Mouse (Mus musculus) thymus, postnatal 25 days (tissue): ENCODE measurements around the gene Ncf1.

Experiments
- DNase-seq: peaks from one replicate; pipeline ENCODE4 v3.0.0; 2022

Gene Ncf1

DNA sequence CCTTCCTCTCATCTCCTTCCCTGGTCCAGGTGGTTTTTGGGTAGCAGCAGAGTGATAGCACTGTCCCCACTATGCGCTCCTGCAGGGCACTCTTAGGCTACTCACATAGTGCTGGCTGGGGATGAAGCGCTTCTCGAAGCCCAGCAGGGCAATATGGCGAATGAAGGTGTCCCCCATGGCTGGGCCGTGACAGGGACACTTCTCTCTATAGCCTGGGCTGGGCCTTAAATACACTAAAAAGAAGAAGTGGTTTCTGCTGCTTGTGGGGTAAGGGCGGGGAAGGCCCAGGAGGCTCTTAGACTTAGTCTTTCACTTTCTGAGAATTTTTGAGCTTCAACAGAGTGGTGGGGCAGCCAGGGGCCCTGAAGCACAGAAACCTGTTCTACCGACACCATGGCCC is at the start of gene Ncf1:
Ncf1 (minus strand) TSS at position 235 of the 400 bp plus-strand sequence.
- no peak for DNase-seq

DNA sequence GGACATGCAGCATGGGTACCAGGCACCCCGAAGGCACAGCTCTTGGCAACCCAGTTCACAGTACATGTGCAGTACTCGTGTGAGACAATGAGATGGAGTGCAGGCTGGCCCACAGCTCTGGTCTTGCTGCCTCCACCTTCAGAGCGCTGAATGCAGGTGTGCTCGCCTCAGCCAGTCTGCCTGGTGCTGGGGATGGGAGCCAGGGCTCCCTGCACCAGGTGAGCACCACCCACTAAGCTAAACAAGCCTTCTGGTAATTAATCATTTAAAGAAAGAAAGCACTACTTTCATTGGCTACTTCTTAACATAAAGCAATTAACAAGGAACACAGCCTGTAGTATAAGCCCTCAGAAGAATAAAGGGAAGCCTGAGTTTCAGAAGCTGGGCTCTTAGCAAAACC is 47.7 kb upstream of the Ncf1 start:
- no peak for DNase-seq

DNA sequence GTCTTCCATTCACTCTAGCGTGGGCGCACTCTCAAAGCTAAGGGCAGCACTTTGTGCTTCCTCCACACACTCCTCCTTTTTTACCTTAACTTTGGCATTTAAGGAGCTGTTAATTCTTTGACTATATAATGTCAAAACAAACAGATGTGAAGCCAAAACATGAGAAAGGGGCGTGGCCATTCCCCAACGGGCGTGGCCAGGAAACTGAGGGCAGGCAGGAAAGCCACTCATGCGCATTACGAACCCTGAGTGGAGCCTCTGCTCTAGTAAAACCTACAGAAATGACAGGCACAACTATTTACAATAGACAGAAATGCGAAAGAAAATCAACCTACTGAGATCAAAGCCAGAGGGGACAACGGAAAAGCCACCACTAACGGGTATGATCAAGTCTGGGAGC is 46.1 kb upstream of the Ncf1 start:
- DNase-seq = peak; percentile 54

DNA sequence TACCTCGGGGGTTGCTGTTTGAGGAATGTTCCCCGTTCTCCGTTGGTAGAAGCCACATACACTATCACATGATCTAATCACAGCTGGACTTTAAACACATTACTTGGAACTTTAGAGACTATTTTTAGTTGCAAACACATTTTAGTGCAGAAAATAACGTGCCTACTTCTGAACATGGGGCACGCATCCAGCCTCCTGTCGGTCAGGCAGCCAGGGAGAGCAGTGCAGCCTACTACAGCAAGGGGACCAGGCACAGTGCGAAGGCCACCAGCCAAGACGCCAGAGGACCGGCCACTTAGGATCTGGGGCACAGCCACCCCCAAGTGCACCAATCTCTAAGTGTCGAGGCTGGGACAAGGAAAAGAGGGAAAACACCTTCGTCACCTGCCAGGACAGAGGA is 45.6 kb upstream of the Ncf1 start:
- DNase-seq = no peak

DNA sequence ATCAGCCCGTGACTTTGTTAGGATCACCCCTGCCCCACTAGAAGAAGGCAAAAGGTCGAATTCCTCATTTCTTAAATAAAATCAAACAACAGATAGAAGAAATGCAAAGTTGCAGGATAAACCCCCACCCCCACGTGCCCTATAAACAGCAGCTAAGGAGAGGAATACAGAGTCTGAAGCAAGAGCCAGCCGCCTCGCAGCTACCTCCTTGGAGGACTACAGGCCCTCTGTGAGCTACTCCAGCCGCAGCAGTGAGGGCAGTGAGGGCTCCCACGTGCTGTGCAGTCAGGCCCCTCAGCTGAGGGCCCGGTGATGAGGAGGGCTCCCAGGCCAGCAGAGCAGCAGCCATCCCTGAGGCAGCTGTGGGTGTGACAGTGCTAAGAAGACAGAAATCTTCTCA is 44.3 kb upstream of the Ncf1 start:
- no peak for DNase-seq

DNA sequence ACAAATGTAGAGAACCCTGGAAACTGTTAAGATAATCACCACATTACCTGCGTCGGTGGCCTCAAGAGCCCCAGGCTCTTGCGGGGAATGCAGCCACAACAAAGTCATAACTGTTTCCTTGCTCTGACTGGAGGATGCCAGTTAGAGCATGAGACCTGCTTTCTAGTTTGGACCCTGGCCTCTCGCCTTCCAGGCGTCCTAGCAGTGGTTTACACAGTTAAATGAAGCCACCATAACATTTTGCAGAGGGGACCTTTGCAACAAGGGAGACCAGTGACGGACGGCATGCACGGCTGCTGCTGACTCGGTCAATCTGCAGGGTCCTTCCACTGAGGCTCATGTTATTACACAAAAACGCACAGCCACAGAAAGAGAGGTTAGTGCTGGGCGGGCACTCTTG is 43.3 kb upstream of the Ncf1 start:
- DNase-seq = no peak

DNA sequence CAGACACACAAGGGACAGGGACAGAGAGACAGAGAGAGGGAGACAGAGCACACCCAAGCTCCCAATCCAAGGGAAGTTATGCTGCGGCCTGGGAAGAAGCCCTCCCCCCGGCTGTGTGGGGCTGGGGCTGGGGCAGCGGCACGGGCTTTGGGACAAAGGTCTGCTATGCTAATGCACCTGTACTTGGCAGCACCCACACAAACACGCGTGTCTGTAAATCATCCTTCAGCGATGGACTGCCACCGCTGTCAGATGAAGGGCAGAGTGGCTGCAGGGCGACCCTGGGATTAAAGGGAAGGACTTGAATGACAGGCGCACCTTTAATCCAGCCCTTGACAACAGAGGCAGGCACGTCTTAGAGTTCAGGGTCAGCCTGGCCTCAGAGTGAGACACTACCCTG is 42.0 kb upstream of the Ncf1 start:
- DNase-seq = no peak

DNA sequence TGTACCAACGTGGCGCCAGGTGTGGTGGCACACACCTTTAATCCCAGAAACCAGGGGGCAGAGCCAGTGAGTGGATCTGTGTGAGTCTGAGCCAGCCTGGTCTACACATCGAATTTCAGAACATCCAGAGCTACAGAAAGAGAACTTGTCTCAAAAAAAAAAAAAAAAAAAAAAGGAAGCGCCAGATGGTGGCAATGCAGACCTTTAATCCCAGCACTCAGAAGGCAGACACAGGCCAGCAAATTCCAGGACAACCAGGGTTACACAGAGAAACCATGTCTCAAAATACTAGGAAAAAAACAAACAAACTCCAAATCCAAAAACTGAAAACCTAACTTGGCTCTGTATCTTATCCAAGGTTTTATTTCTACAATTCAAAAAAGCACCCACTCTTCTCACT is 41.1 kb upstream of the Ncf1 start:
- no peak for DNase-seq

DNA sequence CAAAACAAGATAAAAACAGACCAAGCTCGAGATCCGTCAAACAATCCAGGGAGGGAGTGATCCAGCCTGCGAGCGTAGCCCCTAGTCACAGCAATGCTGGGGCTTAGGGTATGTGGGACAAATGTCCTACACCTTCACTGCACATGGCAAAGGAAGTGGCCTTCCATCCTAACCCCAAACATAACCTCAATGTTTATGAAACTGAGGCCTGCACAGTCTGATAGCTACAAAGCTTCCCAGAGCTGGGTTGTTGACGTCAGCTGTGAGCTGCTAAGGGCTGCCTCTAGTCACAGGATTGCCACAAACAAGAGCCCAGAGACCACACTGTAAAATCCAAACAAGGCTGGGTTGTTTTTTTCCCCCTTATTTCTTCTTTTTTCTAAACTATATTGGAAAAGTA is 40.3 kb upstream of the Ncf1 start:
- no peak for DNase-seq

DNA sequence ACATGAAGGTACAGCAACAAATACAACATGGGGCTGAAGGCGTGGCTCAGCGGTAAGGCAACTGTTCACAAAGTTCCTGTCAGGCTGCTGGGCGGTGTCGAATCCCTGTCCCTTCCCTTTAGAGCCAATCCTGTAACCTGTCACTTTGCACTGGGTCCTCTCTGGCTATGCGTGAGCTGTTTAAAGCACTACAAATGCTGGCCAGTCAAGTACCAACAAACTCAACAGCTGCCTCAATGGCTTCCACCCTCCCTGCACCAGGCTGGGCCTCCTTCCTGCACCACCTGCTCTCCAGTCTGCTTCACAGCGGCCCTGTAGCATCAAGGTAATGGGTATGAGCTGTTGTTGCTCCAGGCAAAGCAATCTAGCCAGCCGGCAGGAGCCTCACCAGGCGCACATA is 39.3 kb upstream of the Ncf1 start:
- no peak for DNase-seq

DNA sequence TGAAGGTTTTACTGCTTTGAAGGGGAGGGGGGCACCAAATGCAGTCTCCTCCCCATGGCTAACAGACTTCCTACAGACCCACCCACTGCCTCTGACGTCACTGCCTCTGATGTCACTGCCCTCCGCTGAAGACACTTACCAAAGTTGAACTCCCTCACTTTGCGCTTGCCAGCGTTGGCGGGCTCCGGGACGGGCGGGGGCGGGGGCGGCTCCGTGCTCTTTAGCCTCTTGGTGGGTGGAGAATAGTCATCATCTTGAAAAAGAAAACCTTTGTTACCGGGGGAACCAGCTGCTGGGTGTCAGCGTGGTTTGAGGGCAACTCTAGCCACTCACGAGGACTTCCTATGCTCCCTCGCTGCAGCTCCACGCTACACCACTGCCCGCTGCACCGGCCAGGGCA is 37.0 kb upstream of the Ncf1 start:
- DNase-seq = peak; percentile 74

DNA sequence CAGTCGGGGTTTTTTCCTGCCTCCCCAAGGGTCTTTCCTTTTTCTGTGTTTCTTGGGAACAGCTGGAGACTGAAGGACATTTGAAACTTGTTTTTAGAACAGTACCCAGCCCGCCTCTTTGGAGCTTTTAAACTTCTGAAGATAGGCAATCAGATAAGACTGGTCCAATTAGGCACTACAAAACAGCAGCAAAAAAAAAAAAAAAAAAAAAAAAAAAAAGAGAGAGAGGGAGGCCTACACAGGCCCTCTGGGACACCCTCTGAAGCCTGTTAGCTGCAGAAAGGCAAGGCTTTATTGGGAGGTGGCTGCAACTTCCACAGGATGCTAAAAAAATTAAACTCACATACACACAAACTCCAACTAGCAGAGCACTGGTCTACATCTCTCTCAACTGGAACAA is 36.5 kb upstream of the Ncf1 start:
- DNase-seq = no peak

DNA sequence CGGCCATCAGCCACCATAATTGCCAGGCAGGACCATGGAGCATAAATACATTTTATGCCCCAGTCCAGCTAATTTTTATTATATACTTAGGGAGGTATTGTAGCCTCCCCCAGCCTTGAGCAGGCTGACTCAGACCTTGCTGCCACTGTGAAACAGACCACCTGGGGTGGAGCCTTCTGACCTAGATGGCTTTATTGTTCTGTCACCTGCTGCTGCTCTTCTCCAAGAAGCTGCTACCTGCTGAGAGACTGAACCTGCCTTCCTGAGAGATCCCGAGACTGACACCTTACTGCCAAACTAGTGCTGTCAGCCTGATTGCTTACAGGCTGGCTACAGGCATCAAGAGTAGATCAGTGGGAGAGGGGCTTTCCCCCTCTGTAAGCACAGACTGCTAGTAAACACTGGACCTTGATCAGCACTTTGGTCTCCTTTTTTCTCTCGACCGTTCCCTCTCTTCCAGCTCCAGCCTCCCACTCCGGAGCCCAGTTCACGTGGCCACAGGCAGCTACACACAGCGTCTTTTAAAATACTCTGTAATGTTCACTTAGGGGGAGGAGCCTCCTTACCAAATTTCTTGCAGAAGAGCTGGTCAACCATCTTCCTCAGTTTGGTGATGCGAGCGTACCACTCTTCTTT is 30.7 kb upstream of the Ncf1 start:
- no peak for DNase-seq

DNA sequence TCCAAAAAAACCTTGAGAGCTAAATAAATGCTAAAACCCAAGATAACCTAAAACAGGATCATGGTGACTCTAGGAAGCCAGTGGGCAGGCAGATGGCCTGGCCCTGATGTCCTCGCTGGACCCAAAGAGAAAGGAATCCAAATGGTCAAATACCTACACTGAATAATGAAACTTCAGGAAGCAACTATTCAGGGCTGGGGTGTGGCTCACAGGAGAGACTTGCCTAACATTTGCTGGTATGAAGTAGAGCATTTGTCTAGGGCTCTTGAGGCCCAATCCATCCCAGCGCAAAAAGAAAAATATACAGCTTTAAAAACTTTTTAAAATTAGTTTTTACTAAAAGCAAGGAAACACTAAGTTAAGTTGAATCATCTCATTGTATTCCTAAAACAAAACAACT is 29.5 kb upstream of the Ncf1 start:
- no peak for DNase-seq

DNA sequence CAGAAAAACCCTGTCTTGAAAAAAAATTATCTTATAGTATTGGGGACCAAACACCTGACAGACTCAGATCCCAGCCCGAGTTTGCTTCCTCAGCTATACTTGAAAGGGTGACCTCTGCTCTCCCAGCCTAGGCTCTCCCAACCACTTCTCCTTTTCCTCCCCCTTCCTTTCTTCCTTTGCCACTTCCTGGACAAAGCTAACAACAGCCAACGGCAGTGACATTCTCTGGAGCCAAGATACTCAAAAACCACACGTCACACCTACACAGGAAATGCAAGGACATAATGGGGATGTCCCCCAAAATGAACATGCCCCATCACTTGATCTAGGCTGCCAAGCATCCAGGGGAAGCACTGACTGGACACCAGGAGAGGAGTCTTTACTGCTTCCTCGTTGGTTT is 29.0 kb upstream of the Ncf1 start:
- DNase-seq = no peak

DNA sequence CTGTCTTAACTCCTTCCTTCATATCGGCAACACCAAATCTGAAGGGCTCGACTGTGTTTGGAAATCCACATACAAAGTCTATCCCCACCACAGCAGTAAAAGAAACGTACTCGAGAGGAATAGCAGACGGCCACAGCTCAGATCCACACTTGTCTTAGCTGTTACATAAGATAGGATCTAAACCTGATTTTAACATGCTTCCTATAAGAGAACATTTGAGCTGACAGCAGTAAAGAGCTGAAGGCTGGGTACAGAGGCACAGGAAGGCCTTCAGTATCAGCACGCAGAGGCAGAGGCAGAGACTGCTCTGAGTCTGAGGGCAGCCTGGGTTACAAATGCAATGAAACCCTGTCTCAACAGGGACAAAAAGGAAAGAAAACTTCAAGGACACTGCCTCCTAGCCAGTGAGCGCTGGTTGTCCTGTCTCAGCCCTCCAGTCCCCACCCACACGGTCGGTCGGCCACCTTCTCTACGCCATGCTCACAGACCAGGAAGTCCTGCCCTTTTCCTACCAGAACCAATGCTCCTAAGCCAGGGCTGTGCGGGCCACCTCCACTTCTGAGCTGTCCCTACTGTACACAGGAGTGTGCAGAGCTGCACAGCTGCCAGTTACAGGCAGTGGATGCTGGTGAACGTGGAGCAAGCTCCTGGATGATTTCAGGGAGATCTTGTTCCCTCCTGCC is 28.1 kb upstream of the Ncf1 start:
- DNase-seq = no peak

DNA sequence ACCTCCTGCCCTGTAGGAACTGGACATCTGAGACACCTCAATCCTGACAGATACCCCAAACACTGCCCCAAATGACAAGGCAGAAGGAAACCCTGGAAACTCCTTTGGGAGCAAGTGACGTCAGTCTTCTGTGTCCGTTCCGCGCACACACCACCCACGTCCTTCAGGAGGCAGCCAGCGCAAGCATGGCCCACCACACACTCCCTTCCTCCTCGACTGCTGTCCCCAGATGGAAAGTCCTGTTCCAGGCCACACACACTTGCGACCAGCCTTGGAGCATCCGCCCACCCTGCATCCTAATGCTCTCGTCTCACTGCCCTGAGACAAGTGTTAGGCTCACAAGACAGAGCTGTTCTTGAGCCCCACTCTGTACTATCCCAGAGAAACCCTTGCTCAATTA is 25.9 kb upstream of the Ncf1 start:
- DNase-seq = no peak

DNA sequence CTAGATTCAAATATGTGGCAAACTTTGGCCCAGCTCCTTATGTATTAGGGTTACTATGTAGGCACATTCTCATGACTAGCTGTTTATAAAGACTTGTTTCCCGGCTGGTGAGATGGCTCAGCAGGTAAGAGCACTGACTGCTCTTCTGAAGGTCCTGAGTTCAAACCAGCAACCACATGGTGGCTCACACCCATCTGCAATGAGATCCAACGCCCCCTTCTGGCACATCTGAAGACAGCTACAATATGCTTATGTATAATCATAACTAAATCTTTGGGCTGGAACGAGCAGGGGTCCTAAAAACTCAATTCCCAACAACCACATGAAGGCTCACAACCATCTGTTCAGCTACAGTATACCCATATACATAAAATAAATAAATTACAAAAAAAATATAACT is 24.4 kb upstream of the Ncf1 start:
- no peak for DNase-seq

DNA sequence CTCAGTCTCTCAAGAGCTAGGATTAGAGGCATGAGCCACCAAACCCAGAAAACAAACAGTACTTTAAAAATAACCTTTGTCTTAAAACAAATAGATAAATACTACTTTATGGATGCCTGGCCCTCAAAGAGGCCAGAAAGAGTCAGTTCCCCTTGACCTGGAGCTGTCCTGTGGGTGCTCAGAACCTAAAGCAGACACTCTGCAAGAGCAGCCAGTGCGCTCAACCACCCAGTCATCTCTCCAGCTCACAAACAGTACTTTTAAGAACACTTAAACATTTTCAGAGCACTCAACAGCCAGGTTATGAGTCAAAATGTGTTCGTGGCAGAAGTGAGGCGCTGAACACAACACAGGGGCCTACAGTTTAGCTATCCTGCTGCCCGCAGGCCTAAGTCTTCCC is 21.7 kb upstream of the Ncf1 start:
- no peak for DNase-seq

DNA sequence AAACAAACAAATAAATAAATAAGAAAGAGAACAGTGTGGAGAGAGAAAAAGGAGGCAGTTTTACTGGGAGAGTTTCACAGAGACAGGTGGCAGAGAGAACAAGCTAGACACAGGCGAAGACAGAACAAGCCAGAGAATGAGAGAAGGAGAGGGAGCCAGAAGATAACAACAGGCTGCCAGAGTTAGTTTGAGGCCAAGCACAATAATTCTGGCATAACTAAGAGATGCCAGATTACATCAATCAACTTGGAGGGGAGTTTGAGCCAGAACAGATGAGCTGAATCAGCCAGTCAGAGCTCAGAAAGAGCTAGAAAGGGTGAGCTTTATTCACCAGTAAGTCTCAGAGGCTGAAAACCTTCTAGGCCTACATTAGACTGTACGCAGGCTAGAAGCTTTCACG is 21.2 kb upstream of the Ncf1 start:
- DNase-seq = no peak

DNA sequence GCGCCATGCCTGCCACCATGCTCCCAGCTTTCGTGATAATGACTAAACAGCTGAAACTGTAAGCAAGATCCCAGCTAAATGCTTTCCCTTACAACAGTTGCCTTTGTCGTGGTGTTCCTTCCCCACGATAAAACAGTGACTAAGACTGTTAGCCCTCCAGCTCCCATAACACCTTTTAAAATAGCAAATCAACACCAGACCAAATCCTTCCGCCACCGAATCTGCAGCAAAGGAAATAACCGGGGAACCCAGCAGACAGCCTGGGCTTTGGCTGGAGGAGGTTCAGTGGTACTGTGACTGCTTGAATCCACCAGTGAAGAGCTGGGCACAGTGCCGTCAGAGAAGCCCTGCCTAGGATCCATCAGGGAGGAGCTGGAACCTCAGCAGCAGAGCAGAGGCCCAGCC is 19.8 kb upstream of the Ncf1 start:
- DNase-seq = no peak

DNA sequence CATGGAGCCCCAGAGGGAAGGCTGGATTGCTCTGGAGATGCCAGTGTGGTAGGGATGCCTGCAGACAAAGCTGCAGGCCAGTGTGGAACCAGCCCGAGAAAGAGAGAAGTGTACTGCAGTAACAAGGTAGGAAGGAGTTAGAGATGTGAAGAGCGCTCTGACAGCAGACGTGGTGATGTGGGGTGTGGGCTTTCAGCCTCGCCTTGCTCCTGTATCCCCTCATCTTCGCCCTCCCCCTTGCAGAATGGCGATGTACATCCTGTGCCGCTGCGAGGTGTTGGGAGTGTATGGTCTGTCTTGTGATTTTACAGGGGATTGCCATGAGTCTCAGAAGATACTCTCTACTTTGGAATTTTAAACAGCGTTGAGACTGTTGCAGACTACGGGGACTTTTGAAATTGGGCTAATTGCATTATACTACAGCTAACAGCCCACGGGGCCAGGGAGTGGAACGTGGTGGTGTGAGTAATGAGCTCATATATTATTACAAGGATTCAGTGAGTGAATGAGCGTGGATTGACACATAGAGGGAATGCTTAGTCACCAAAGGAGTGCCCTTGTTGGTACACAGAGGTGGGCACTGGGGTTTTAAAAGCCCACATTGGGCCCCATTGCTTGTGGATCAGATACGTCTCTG is 19.3 kb upstream of the Ncf1 start:
- DNase-seq = no peak

DNA sequence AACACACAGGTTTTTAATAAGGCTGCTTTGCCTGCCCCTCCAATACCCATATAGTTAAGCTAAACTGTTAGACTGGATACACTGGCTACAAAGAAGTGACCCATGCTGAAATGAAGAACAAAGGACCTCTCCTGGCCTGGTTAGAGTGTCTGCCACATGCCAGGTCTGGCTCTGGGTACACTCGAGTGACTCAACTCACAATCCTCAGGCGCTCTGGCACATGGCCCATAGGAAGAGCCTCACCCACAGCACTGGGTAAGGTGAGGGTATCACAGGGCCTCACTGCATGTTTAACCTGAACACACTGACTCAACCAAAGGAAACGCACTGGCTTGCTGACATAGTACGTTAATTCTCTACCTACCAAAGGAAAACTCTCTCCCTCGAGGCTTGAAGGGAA is 16.7 kb upstream of the Ncf1 start:
- DNase-seq = no peak

DNA sequence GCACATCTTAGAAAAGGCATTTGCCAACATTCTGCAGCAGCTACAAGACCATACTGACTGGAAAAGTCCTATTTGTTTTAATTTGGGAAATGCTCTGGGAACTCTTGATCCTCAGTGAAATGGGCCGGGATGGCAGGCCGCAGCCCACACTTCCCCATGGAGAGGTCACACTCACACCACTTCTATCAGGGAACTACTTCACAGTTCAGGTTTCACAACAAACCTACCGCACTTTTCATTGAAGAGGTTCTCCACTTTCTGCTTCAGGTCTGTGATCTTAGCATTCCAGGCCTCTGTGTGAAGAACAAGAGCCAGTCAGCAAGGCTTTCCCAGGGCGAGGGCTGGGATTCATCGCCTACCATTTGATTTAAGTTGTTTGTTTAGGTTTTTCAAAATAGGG is 15.5 kb upstream of the Ncf1 start:
- no peak for DNase-seq
